34 mouse cellular contexts compared by ENCODE assay signal in genomic region chr5:124903852-124904251, GRCm38 (mm10). TPM values are rescaled to one million over a fixed set of nuclear protein-coding genes. Genes with fewer than 3 reads are reported as not detected.
"Had no signal": no experiment of that assay in that cellular context is flagged by ENCODE, and none has a peak within 500 bp of the region (broad histone marks: within the 10 kb centered on the region; RNA-seq: fewer than 3 reads in every experiment).

No protein-coding gene starts in this region.

- H3K9me3 ChIP-seq: heart, embryonic 10.5 days; heart, embryonic 12.5 days; heart, embryonic 13.5 days; heart, embryonic 15.5 days; hindbrain, embryonic 10.5 days; hindbrain, embryonic 12.5 days; hindbrain, embryonic 13.5 days; hindbrain, embryonic 15.5 days; kidney, embryonic 15.5 days had no signal

- H3K27ac ChIP-seq: heart, adult 2 months; heart, embryonic 10.5 days; heart, embryonic 13.5 days; heart, embryonic 15.5 days; hindbrain, embryonic 10.5 days; hindbrain, embryonic 12.5 days; hindbrain, embryonic 13.5 days; hindbrain, embryonic 14.5 days; hindbrain, embryonic 15.5 days; hindbrain, postnatal 0 days; kidney, embryonic 15.5 days; kidney, postnatal 0 days; layer of hippocampus, adult 2 months; left cerebral cortex, adult 2 months had no signal

- H3K36me3 ChIP-seq: heart, embryonic 10.5 days; heart, embryonic 12.5 days; heart, embryonic 13.5 days; heart, embryonic 15.5 days; hindbrain, embryonic 10.5 days; hindbrain, embryonic 12.5 days; hindbrain, embryonic 13.5 days; hindbrain, embryonic 15.5 days; kidney, embryonic 15.5 days had no signal

- H3K9ac ChIP-seq: heart, embryonic 12.5 days; heart, embryonic 13.5 days; heart, embryonic 15.5 days; hindbrain, embryonic 12.5 days; hindbrain, embryonic 13.5 days; hindbrain, embryonic 14.5 days; hindbrain, embryonic 15.5 days; kidney, embryonic 15.5 days had no signal

- H3K27me3 ChIP-seq: heart, embryonic 12.5 days; heart, embryonic 13.5 days; heart, embryonic 15.5 days; hindbrain, embryonic 12.5 days; hindbrain, embryonic 13.5 days; hindbrain, embryonic 15.5 days; kidney, embryonic 15.5 days had no signal

- ATAC-seq: hindbrain, embryonic 16.5 days; hindbrain, postnatal 0 days; inflammation-experienced regulatory T-cells, adult 6 months had no signal

- H3K4me2 ChIP-seq: heart, embryonic 12.5 days; heart, embryonic 13.5 days; heart, embryonic 15.5 days; hindbrain, embryonic 12.5 days; hindbrain, embryonic 13.5 days; hindbrain, embryonic 14.5 days; hindbrain, embryonic 15.5 days; kidney, embryonic 15.5 days had no signal

- DNase-seq: heart, adult 18-20 months; heart, adult 2 months; heart, postnatal 10 days; heart, postnatal 14 days; heart, postnatal 36 days; heart, postnatal 4 days; kidney, adult 11 months; kidney, adult 2 months; kidney, adult 8-10 months; kidney, adult 9 months; kidney, postnatal 10 days; kidney, postnatal 14 days; kidney, postnatal 25 days; kidney, postnatal 36 days; kidney, postnatal 4 days; layer of hippocampus, adult 9-11 months; layer of hippocampus, postnatal 36 days had no signal

- H3K4me3 ChIP-seq: heart, adult 2 months; heart, embryonic 10.5 days; heart, embryonic 12.5 days; heart, embryonic 13.5 days; heart, embryonic 15.5 days; hindbrain, embryonic 10.5 days; hindbrain, embryonic 12.5 days; hindbrain, embryonic 13.5 days; hindbrain, embryonic 15.5 days; kidney, embryonic 15.5 days; layer of hippocampus, adult 2 months; left cerebral cortex, adult 2 months had no signal

RNA-seq across cellular contexts. Expression of gene Ccdc92, which starts 41.6 kb away (rescaled TPM):
- total RNA-seq: hematopoietic stem cell, adult 5-6 weeks had no signal
